Mouse (Mus musculus): ENCODE data around the gene Olfr167. TPM values are rescaled to one million over a fixed set of nuclear protein-coding genes. Genes with fewer than 3 reads are reported as not detected.
"Not testable (repeated sequence)": the region's sequence is repeated elsewhere in the genome, so short reads cannot be mapped to it uniquely, and the experiment has no call there.

Olfr167 gene
- not detected in 2 replicates for polyA plus RNA-seq (2014; fragmentation: Nextera tagmentation; extraction: Ambion mirVana)

DNA sequence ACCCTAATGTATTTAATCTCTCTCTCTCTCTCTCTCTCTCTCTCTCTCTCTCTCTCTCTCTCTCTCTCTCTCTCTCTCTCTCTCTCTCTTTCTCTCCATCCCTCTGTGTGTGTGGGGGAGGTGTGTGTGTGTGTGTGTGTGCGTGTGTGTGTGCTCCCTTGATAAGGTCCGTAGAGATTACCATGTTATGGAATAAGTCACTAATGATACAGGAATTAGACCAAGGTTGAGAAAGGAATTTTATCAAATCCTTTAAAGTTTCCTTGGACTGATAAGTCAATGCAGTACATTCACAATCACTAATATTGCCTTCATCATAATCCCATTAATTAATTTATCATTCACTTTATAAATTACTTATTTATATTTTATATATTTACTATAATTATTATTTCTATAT, at the start of gene Olfr167:
TSS of gene Olfr167 (minus strand) at position 101 of the 400 bp plus-strand sequence.
- H3K4me3 ChIP-seq (ENCODE audit: low read depth, low read length): no peak within 1 kb of the TSS
- ATAC-seq (ENCODE audit: low FRiP score): no peak
- H3K4me1 ChIP-seq (replicated peaks; ENCODE audit: control insufficient read depth, insufficient read depth, low read length): no peaks in the 10 kb centered on the region
- no peak within 1 kb of the TSS for H3K9ac ChIP-seq (ENCODE audit: low read depth, low read length)
- H3K9me3 ChIP-seq (ENCODE audit: control insufficient read depth, low read length): no peaks in the 10 kb centered on the region
- no peak within 1 kb of the TSS for H3K27ac ChIP-seq (ENCODE audit: low read depth, low read length)
- 93% methylated on average over 2 of the region's 2 CpGs for WGBS
- no peaks in the 10 kb centered on the region for H3K36me3 ChIP-seq (ENCODE audit: control insufficient read depth, insufficient read depth, low read length)
- H3K4me2 ChIP-seq (replicated peaks; ENCODE audit: low read depth, low read length): no peak within 1 kb of the TSS
- no peak for DNase-seq (ENCODE audit: low spot score)
- H3K27me3 ChIP-seq (ENCODE audit: control insufficient read depth, insufficient read depth, low read length): no peaks in the 10 kb centered on the region

DNA sequence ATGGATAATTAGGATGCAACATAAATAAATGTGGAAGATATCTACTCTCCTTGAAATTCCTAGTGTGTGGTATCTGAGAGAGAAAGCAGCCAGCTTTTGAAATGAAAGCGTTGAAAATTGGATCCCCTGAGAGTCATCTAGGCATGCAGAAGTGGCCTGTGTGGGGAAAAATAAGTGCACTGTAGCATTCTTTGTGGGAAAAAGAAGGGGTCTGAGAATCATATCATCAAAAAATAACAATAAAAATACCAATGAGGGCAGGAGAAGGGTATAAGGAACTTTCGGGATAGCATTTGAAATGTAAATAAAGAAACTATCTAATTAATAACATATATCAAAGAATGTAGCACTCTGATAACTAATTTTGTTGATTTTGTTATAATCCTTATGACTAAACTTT, 49.6 kb upstream of the Olfr167 start, which contains the start of gene Olfr169:
TSS of gene Olfr169 (minus strand) at position 101 of the 400 bp plus-strand sequence.
- not testable (repeated sequence) for H3K9ac ChIP-seq (ENCODE audit: low read depth, low read length); H3K36me3 ChIP-seq (ENCODE audit: control insufficient read depth, insufficient read depth, low read length); H3K27ac ChIP-seq (ENCODE audit: low read depth, low read length); H3K4me3 ChIP-seq (ENCODE audit: low read depth, low read length); ATAC-seq (ENCODE audit: low FRiP score); H3K9me3 ChIP-seq (ENCODE audit: control insufficient read depth, low read length); H3K27me3 ChIP-seq (ENCODE audit: control insufficient read depth, insufficient read depth, low read length); H3K4me2 ChIP-seq (replicated peaks; ENCODE audit: low read depth, low read length); H3K4me1 ChIP-seq (replicated peaks; ENCODE audit: control insufficient read depth, insufficient read depth, low read length); DNase-seq (ENCODE audit: low spot score)
- WGBS: 92% methylated on average over 2 of the region's 2 CpGs

DNA sequence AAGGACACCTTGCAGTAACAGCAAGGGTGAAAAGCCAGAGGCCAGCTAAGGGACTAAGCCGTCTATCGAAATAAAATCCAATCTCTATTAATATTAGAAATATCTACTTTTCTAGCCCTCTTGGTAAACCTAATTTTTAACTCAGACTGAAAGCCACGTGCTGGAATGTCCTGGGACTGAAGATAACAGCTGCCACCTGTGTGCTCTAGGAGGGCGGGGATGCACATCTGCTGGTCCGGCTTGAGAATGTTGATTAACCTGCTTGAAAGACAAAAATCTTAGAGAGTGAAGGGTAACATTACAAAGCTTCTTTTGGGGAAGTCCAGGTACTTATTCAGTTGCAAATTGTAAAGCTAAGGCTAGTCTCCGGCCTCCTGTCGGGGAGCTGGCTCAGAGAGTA, 31.4 kb upstream of the Olfr167 start:
- not testable (repeated sequence) for H3K27ac ChIP-seq (ENCODE audit: low read depth, low read length); H3K9ac ChIP-seq (ENCODE audit: low read depth, low read length); H3K27me3 ChIP-seq (ENCODE audit: control insufficient read depth, insufficient read depth, low read length); H3K4me1 ChIP-seq (replicated peaks; ENCODE audit: control insufficient read depth, insufficient read depth, low read length); H3K4me2 ChIP-seq (replicated peaks; ENCODE audit: low read depth, low read length); H3K36me3 ChIP-seq (ENCODE audit: control insufficient read depth, insufficient read depth, low read length); DNase-seq (ENCODE audit: low spot score); H3K4me3 ChIP-seq (ENCODE audit: low read depth, low read length); H3K9me3 ChIP-seq (ENCODE audit: control insufficient read depth, low read length); ATAC-seq (ENCODE audit: low FRiP score)
- WGBS: 90% methylated on average over 7 of the region's 7 CpGs

DNA sequence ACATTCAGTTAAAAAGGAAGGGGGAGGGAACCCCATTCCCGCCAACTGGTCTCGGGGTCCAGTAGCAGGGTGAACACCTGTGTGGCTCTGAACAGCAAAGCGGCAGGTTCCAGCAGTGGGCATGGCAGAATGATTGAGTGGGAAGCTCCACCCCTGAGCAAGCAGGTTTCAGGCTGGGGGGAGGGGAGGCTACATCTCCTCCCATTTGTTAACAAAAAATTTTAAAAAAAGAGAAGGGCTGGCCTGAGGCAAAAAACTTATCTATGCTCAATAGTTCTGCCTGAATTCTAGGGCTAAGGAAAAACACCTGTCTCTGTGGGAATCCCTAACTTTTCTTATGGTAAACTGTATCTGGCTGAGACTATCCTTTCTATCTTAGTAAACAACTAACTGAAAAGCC, 30.2 kb upstream of the Olfr167 start:
- not testable (repeated sequence) for H3K27me3 ChIP-seq (ENCODE audit: control insufficient read depth, insufficient read depth, low read length); H3K9me3 ChIP-seq (ENCODE audit: control insufficient read depth, low read length); H3K9ac ChIP-seq (ENCODE audit: low read depth, low read length); H3K36me3 ChIP-seq (ENCODE audit: control insufficient read depth, insufficient read depth, low read length); ATAC-seq (ENCODE audit: low FRiP score); H3K27ac ChIP-seq (ENCODE audit: low read depth, low read length); H3K4me3 ChIP-seq (ENCODE audit: low read depth, low read length); H3K4me2 ChIP-seq (replicated peaks; ENCODE audit: low read depth, low read length); DNase-seq (ENCODE audit: low spot score); H3K4me1 ChIP-seq (replicated peaks; ENCODE audit: control insufficient read depth, insufficient read depth, low read length)
- 92% methylated on average over 3 of the region's 3 CpGs for WGBS

DNA sequence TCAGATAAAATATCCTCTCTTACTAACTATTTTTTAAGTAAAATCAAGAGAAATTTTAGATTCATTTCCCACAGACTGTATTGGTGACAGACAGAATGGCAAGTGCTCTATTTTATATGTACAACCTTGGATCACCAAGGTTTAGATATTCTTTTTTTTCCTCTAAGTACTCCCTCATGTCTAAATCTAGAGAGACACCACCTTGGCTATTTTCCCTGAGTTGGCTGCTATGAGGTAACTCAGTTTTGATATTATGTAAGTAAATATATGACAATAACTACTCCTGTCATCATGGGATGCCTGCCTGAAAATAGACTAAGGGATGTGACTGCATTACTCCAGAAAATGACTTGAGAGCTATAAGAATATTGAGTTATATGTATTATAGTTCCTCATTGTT, 13.4 kb upstream of the Olfr167 start, which contains the start of gene Olfr168:
TSS of gene Olfr168 (minus strand) at position 101 of the 400 bp plus-strand sequence.
- Histone ChIP-seq H3K4me1 (replicated peaks; ENCODE audit: control insufficient read depth, insufficient read depth, low read length) (no peaks in the 10 kb centered on the region), H3K4me3 (ENCODE audit: low read depth, low read length) (no peak within 1 kb of the TSS), H3K9me3 (ENCODE audit: control insufficient read depth, low read length) (no peaks in the 10 kb centered on the region), H3K9ac (ENCODE audit: low read depth, low read length) (no peak within 1 kb of the TSS), H3K4me2 (replicated peaks; ENCODE audit: low read depth, low read length) (no peak within 1 kb of the TSS), H3K27ac (ENCODE audit: low read depth, low read length) (no peak within 1 kb of the TSS), H3K36me3 (ENCODE audit: control insufficient read depth, insufficient read depth, low read length) (no peaks in the 10 kb centered on the region), H3K27me3 (ENCODE audit: control insufficient read depth, insufficient read depth, low read length) (no peaks in the 10 kb centered on the region)
- no peak for DNase-seq (ENCODE audit: low spot score)
- no peak for ATAC-seq (ENCODE audit: low FRiP score)

GRCm38 (mm10) chr16:19483394-19483793, 38.7 kb downstream of the Olfr167 start, which contains the start of gene Olfr166:
Gene Olfr166, plus strand, starts transcription at chr16:19483694.
- H3K9me3 ChIP-seq (ENCODE audit: control insufficient read depth, low read length): no peaks in the 10 kb centered on the region
- H3K9ac ChIP-seq (ENCODE audit: low read depth, low read length): no peak within 1 kb of the TSS
- no peak within 1 kb of the TSS for H3K4me3 ChIP-seq (ENCODE audit: low read depth, low read length)
- H3K4me2 ChIP-seq (replicated peaks; ENCODE audit: low read depth, low read length): no peak within 1 kb of the TSS
- H3K4me1 ChIP-seq (replicated peaks; ENCODE audit: control insufficient read depth, insufficient read depth, low read length): no peaks in the 10 kb centered on the region
- no peaks in the 10 kb centered on the region for H3K27me3 ChIP-seq (ENCODE audit: control insufficient read depth, insufficient read depth, low read length)
- no peak for DNase-seq (ENCODE audit: low spot score)
- no peaks in the 10 kb centered on the region for H3K36me3 ChIP-seq (ENCODE audit: control insufficient read depth, insufficient read depth, low read length)
- no peak within 1 kb of the TSS for H3K27ac ChIP-seq (ENCODE audit: low read depth, low read length)
- ATAC-seq (ENCODE audit: low FRiP score): no peak

DNA sequence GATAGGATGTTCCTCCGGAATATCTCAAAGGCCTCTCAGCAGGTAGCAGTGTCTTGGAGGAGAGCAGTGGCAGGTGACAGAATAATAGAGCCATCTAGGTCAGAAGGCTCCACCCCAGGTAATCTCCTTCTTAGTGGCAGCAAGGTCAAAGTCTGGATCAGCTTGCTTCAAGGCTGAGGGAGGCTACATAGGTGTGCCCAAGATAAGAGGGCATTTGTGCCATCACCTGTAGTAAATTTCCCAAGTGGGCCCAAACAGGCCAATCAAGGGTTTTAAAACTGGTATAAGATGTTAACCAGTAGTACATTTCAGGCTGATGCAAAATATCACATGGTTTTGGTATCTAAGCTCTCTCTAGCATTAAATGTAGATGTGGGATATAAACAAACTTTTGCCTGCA, 57.7 kb downstream of the Olfr167 start:
- H3K4me2 ChIP-seq (replicated peaks; ENCODE audit: low read depth, low read length): no peak overlapping the region
- ATAC-seq (ENCODE audit: low FRiP score) (no peak), DNase-seq (ENCODE audit: low spot score) (no peak)
- no peaks in the 10 kb centered on the region for H3K36me3 ChIP-seq (ENCODE audit: control insufficient read depth, insufficient read depth, low read length)
- H3K9ac ChIP-seq (ENCODE audit: low read depth, low read length): no peak overlapping the region
- H3K4me3 ChIP-seq (ENCODE audit: low read depth, low read length): no peak overlapping the region
- H3K9me3 ChIP-seq (ENCODE audit: control insufficient read depth, low read length): no peaks in the 10 kb centered on the region
- no peak overlapping the region for H3K27ac ChIP-seq (ENCODE audit: low read depth, low read length)
- no peaks in the 10 kb centered on the region for H3K27me3 ChIP-seq (ENCODE audit: control insufficient read depth, insufficient read depth, low read length)
- no peaks in the 10 kb centered on the region for H3K4me1 ChIP-seq (replicated peaks; ENCODE audit: control insufficient read depth, insufficient read depth, low read length)
- 87% methylated on average over 1 of the region's 1 CpGs for WGBS

Other genes starting within 250 kb of the Olfr167 start
- not detected in 2 replicates for gene Olfr164, start 208.2 kb downstream of the Olfr167 start, polyA plus RNA-seq (2014; fragmentation: Nextera tagmentation; extraction: Ambion mirVana)
- not detected in 2 replicates for gene Olfr165, start 99.1 kb downstream of the Olfr167 start, polyA plus RNA-seq (2014; fragmentation: Nextera tagmentation; extraction: Ambion mirVana)
- gene Olfr166, start 38.6 kb downstream of the Olfr167 start, polyA plus RNA-seq (2014; fragmentation: Nextera tagmentation; extraction: Ambion mirVana): not detected in 2 replicates
- not detected in 2 replicates for gene Olfr168, start 13.3 kb upstream of the Olfr167 start, polyA plus RNA-seq (2014; fragmentation: Nextera tagmentation; extraction: Ambion mirVana)
- gene Olfr169, start 49.5 kb upstream of the Olfr167 start, polyA plus RNA-seq (2014; fragmentation: Nextera tagmentation; extraction: Ambion mirVana): not detected in 2 replicates
- not detected in 2 replicates for gene Olfr170, start 89.6 kb upstream of the Olfr167 start, polyA plus RNA-seq (2014; fragmentation: Nextera tagmentation; extraction: Ambion mirVana)
- gene Olfr171, start 107.7 kb upstream of the Olfr167 start, polyA plus RNA-seq (2014; fragmentation: Nextera tagmentation; extraction: Ambion mirVana): not detected in 2 replicates
- 0.08 TPM in 1 of 2 replicates, not detected in the other for gene Lamp3, start 184.1 kb upstream of the Olfr167 start, polyA plus RNA-seq (2014; fragmentation: Nextera tagmentation; extraction: Ambion mirVana)
- gene B3gnt5, start 237.9 kb upstream of the Olfr167 start, polyA plus RNA-seq (2014; fragmentation: Nextera tagmentation; extraction: Ambion mirVana): 50.7 and 52.0 TPM in 2 replicates

Data from hindbrain, embryonic 11.5 days (tissue).